Mouse (Mus musculus) myocyte (in vitro differentiated cells): ENCODE results near the gene Cdc14a. TPM values are rescaled to one million over a fixed set of nuclear protein-coding genes. Genes with fewer than 3 reads are reported as not detected.

Experiments
- H3K27me3 ChIP-seq: one replicate; pipeline ENCODE4 v1.6.1; 2011; ENCODE audit not compliant: control insufficient read depth, insufficient read depth, insufficient read length
- H3K36me3 ChIP-seq: one replicate; pipeline ENCODE4 v1.6.1; 2011; ENCODE audit not compliant: control insufficient read depth, insufficient read depth
- H3K4me2 ChIP-seq: one replicate; pipeline ENCODE4 v1.6.1; 2011; ENCODE audit warnings: low read depth, control low read depth
- H3K4me3 ChIP-seq: one replicate; pipeline ENCODE4 v1.5.1; 2011; ENCODE audit warnings: mild to moderate bottlenecking, control low read depth, moderate library complexity
- H3K79me2 ChIP-seq: one replicate; pipeline ENCODE4 v1.6.1; 2011; ENCODE audit not compliant: control insufficient read depth, insufficient read depth
- H3ac ChIP-seq: one replicate; pipeline ENCODE4 v1.6.1; 2011; ENCODE audit not compliant: control insufficient read depth, insufficient read length
- CEBPB ChIP-seq: IDR thresholded peaks from 2 replicates; pipeline ENCODE4 v1.6.1; 2011; ENCODE audit warnings: mild to moderate bottlenecking, moderate library complexity; ENCODE audit not compliant: poor library complexity, insufficient read depth, severe bottlenecking
- E2F4 ChIP-seq: IDR thresholded peaks from one replicate; pipeline ENCODE4 v1.6.1; 2011; ENCODE audit warnings: mild to moderate bottlenecking, control low read depth, moderate library complexity; ENCODE audit not compliant: insufficient read depth
- MAX ChIP-seq: IDR thresholded peaks from one replicate; pipeline ENCODE4 v1.6.1; 2011; ENCODE audit warnings: low read depth, mild to moderate bottlenecking, control low read depth
- MYOD1 ChIP-seq, 3 experiments: IDR thresholded peaks; one replicate each; pipeline ENCODE4 v1.6.1; 2011; ENCODE audit warnings: control low read depth in 2 of 3, low read depth in 2 of 3, mild to moderate bottlenecking in 2 of 3, moderate library complexity in 1 of 3; ENCODE audit not compliant: insufficient read length in 2 of 3, control insufficient read depth in 1 of 3
- MYOG ChIP-seq, 3 experiments: IDR thresholded peaks; one replicate each; pipeline ENCODE4 v1.6.1; 2011; ENCODE audit warnings: control low read depth in 2 of 3, low read depth in 2 of 3, mild to moderate bottlenecking in 2 of 3; ENCODE audit not compliant: insufficient read length in 2 of 3, control insufficient read depth in 1 of 3, insufficient read depth in 1 of 3
- POLR2A ChIP-seq: IDR thresholded peaks from one replicate; pipeline ENCODE4 v1.6.1; 2011; ENCODE audit warnings: low read depth, mild to moderate bottlenecking, control low read depth, moderate library complexity; ENCODE audit not compliant: insufficient read length
- POLR2AphosphoS2 ChIP-seq: IDR thresholded peaks from one replicate; pipeline ENCODE4 v1.6.1; 2011; ENCODE audit warnings: low read depth, control low read depth; ENCODE audit not compliant: insufficient read length
- REST ChIP-seq: IDR thresholded peaks from one replicate; pipeline ENCODE4 v1.6.1; 2011; ENCODE audit warnings: mild to moderate bottlenecking, control low read depth, moderate library complexity; ENCODE audit not compliant: insufficient read depth, insufficient read length
- SRF ChIP-seq: IDR thresholded peaks from one replicate; pipeline ENCODE4 v1.6.1; 2011; ENCODE audit warnings: low read depth; ENCODE audit not compliant: control insufficient read depth, insufficient read length
- TCF12 ChIP-seq: IDR thresholded peaks from one replicate; pipeline ENCODE4 v1.6.1; 2011; ENCODE audit warnings: mild to moderate bottlenecking, control low read depth; ENCODE audit not compliant: poor library complexity, insufficient read depth, severe bottlenecking
- TCF3 ChIP-seq: IDR thresholded peaks from one replicate; pipeline ENCODE4 v1.6.1; 2011; ENCODE audit warnings: low read depth, control low read depth; ENCODE audit not compliant: insufficient read length
- USF1 ChIP-seq: IDR thresholded peaks from one replicate; pipeline ENCODE4 v1.6.1; 2011; ENCODE audit warnings: low read depth, mild to moderate bottlenecking, control low read depth, moderate library complexity
- polyA plus RNA-seq: library from polyadenylated mRNA; unstranded; fragments of >200 nt; fragmentation: generic; extraction: Trizol; gene quantifications from one replicate; pipeline ENCODE4 v1.2.1, GENCODE M21; 2012; ENCODE audit warnings: missing spikeins

The Cdc14a gene
- polyA plus RNA-seq, 1 experiment = 0.65 TPM

- no peaks in the 10 kb centered on the region for H3K27me3 ChIP-seq
- H3ac ChIP-seq = no peak overlapping the region
- H3K36me3 ChIP-seq = peaks cover 3% of the 10 kb centered on the region
- H3K4me3 ChIP-seq = no peak overlapping the region
- no peak for TF ChIP-seq MYOG (IDR thresholded peaks at IDR 0.05; ENCODE audit: control insufficient read depth in 1 of 3, insufficient read depth in 1 of 3, insufficient read length in 2 of 3, low read depth in 2 of 3)
- TF ChIP-seq USF1 = no peak
- TF ChIP-seq POLR2A = no peak
- TF ChIP-seq CEBPB = no peak
- TF ChIP-seq E2F4 = no peak
- no peak for TF ChIP-seq POLR2AphosphoS2
- no peak for TF ChIP-seq SRF
- no peak for TF ChIP-seq TCF3
- TF ChIP-seq TCF12 = no peak
- no peak for TF ChIP-seq MYOD1 (IDR thresholded peaks at IDR 0.05; ENCODE audit: control insufficient read depth in 1 of 3, insufficient read length in 2 of 3, low read depth in 2 of 3)
- no peak for TF ChIP-seq REST
- no peak for TF ChIP-seq MAX
- H3K79me2 ChIP-seq = no peaks in the 10 kb centered on the region
- H3K4me2 ChIP-seq = no peak overlapping the region
Measured at GRCm38 (mm10) chr3:116304800-116305753, 118.8 kb downstream of the Cdc14a start.

- TF ChIP-seq MYOD1 (IDR thresholded peaks at IDR 0.05; ENCODE audit: control insufficient read depth in 1 of 3, insufficient read length in 2 of 3, low read depth in 2 of 3) = no peak
- TF ChIP-seq TCF12 = no peak
- TF ChIP-seq TCF3 = no peak
- TF ChIP-seq USF1 = no peak
- no peak for TF ChIP-seq POLR2AphosphoS2
- Histone ChIP-seq H3K4me2 (no peak overlapping the region), H3K27me3 (no peaks in the 10 kb centered on the region), H3K4me3 (no peak overlapping the region), H3ac (no peak overlapping the region), H3K79me2 (no peaks in the 10 kb centered on the region), H3K36me3 (peaks cover 3% of the 10 kb centered on the region)
Measured at GRCm38 (mm10) chr3:116302581-116302980, 121.3 kb downstream of the Cdc14a start.

- no peak for TF ChIP-seq MYOG (IDR thresholded peaks at IDR 0.05; ENCODE audit: control insufficient read depth in 1 of 3, insufficient read depth in 1 of 3, insufficient read length in 2 of 3, low read depth in 2 of 3)
- TF ChIP-seq MAX = no peak
- TF ChIP-seq TCF12 = no peak
- TF ChIP-seq SRF = no peak
- TF ChIP-seq TCF3 = no peak
- TF ChIP-seq MYOD1 (IDR thresholded peaks at IDR 0.05; ENCODE audit: control insufficient read depth in 1 of 3, insufficient read length in 2 of 3, low read depth in 2 of 3) = no peak
- no peak for TF ChIP-seq REST
- no peak for TF ChIP-seq POLR2A
- no peak for TF ChIP-seq CEBPB
- no peak for TF ChIP-seq POLR2AphosphoS2
- TF ChIP-seq USF1 = no peak
- H3K4me2 ChIP-seq = no peak overlapping the region
- no peak overlapping the region for H3ac ChIP-seq
- H3K27me3 ChIP-seq = no peaks in the 10 kb centered on the region
- H3K36me3 ChIP-seq = peaks cover 3% of the 10 kb centered on the region
- no peaks in the 10 kb centered on the region for H3K79me2 ChIP-seq
- H3K4me3 ChIP-seq = no peak overlapping the region
Measured at GRCm38 (mm10) chr3:116301754-116302153, 122.1 kb downstream of the Cdc14a start.

- TF ChIP-seq POLR2AphosphoS2 (no peak), CEBPB (no peak), TCF3 (no peak), E2F4 (no peak), REST (no peak), POLR2A (no peak), TCF12 (no peak), USF1 (no peak), MYOG (IDR thresholded peaks at IDR 0.05; ENCODE audit: control insufficient read depth in 1 of 3, insufficient read depth in 1 of 3, insufficient read length in 2 of 3, low read depth in 2 of 3) (no peak), MYOD1 (IDR thresholded peaks at IDR 0.05; ENCODE audit: control insufficient read depth in 1 of 3, insufficient read length in 2 of 3, low read depth in 2 of 3) (no peak), SRF (no peak), MAX (no peak)
- Histone ChIP-seq H3K27me3 (no peaks in the 10 kb centered on the region), H3K79me2 (no peaks in the 10 kb centered on the region)
Measured at GRCm38 (mm10) chr3:116298727-116299126, 125.1 kb downstream of the Cdc14a start.

More at GRCm38 (mm10) chr3:116298727-116299126, 125.1 kb downstream of the Cdc14a start:
- H3K4me2 ChIP-seq = no peak overlapping the region
- H3K36me3 ChIP-seq = peaks cover 3% of the 10 kb centered on the region
- H3ac ChIP-seq = no peak overlapping the region
- H3K4me3 ChIP-seq = no peak overlapping the region
